Mouse (Mus musculus): ENCODE results near the gene Atp6v0c. TPM values are rescaled to one million over a fixed set of nuclear protein-coding genes. Genes with fewer than 3 reads are reported as not detected.
"Not testable (repeated sequence)": the region's sequence is repeated elsewhere in the genome, so short reads cannot be mapped to it uniquely, and the experiment has no call there.

Gene Atp6v0c
- polyA plus RNA-seq, 1 experiment from 2014 or later, result 434 TPM

DNA sequence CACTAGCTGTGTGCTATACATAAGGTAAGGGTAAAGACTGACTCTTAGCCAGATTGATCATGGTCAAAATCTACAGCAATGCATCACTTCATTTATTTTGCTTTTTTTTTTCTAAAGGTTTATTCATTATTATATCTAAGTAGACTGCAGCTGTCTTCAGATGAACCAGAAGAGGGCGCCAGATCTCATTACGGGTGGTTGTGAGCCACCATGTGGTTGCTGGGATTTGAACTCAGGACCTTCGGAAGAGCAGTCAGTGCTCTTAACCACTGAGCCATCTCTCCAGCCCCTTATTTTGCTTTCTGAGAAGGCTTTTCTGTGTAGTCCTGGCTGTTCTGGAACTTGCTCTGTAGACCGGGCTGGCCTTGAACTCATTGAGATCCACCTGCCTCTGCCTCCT lies 36.6 kb downstream of the Atp6v0c start:
- H3K36me3 ChIP-seq (ENCODE audit: control insufficient read depth, insufficient read depth, low read length); H3K27ac ChIP-seq (replicated peaks; ENCODE audit: low read depth, low read length); DNase-seq (ENCODE audit: low spot score); ATAC-seq (ENCODE audit: insufficient number of reproducible peaks, low FRiP score, low TSS enrichment, low read depth); H3K27me3 ChIP-seq (ENCODE audit: control insufficient read depth, insufficient read depth, low read length); H3K4me3 ChIP-seq (ENCODE audit: low read depth, low read length); H3K9ac ChIP-seq (ENCODE audit: low read length); H3K4me2 ChIP-seq (ENCODE audit: low read depth, severe bottlenecking); H3K4me1 ChIP-seq (ENCODE audit: control insufficient read depth, insufficient read depth, low read length); H3K9me3 ChIP-seq (ENCODE audit: control insufficient read depth, low read length): not testable (repeated sequence)
- 86% methylated on average over 4 of the region's 4 CpGs for WGBS

DNA sequence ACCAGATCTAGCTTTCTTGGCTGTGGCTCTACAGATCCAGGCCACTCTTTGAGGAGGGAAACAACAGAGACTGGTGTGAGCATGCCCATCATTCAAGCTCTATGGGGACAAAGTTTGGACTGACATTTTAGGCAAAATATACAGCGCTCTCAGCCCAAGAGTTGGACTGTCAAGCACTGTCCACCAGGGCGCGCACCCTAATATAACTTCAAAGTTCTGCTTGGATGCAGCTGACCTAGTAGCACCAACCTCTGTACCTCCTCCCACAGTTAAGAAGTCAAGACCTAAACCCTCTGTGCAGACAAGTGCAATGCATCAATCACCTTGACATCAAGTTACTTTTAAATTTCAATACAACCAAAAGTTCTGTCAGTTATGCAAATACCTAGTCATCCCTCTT lies 37.9 kb downstream of the Atp6v0c start:
- Histone ChIP-seq H3K4me3 (ENCODE audit: low read depth, low read length) (no peak overlapping the region), H3K9me3 (ENCODE audit: control insufficient read depth, low read length) (no peaks in the 10 kb centered on the region), H3K9ac (ENCODE audit: low read length) (no peak overlapping the region), H3K27ac (replicated peaks; ENCODE audit: low read depth, low read length) (no peak overlapping the region), H3K36me3 (ENCODE audit: control insufficient read depth, insufficient read depth, low read length) (no peaks in the 10 kb centered on the region), H3K4me2 (ENCODE audit: low read depth, severe bottlenecking) (no peak overlapping the region), H3K27me3 (ENCODE audit: control insufficient read depth, insufficient read depth, low read length) (no peaks in the 10 kb centered on the region), H3K4me1 (ENCODE audit: control insufficient read depth, insufficient read depth, low read length) (no peaks in the 10 kb centered on the region)
- no peak for ATAC-seq (ENCODE audit: insufficient number of reproducible peaks, low FRiP score, low TSS enrichment, low read depth)
- DNase-seq (ENCODE audit: low spot score), result no peak
- 90% methylated on average over 3 of the region's 3 CpGs for WGBS

DNA sequence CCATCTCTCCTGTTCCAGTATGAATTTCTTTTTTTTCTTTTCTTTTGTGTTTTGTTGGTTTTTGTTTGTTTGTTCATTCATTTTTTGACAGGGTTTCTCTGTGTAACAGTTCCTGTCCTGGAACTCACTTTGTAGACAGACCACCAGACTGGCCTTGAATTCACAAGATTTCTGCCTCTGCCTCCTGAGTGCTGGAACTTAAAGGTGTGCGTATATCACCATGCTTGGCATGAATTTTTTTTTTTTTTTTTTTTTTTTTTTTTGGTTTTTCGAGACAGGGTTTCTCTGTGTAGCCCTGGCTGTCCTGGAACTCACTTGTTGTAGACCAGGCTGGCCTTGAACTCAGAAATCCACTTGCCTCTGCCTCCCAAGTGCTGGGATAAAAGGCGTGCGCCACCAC lies 40.3 kb downstream of the Atp6v0c start:
- H3K4me1 ChIP-seq (ENCODE audit: control insufficient read depth, insufficient read depth, low read length); H3K4me3 ChIP-seq (ENCODE audit: low read depth, low read length); H3K9me3 ChIP-seq (ENCODE audit: control insufficient read depth, low read length); DNase-seq (ENCODE audit: low spot score); H3K27ac ChIP-seq (replicated peaks; ENCODE audit: low read depth, low read length); H3K36me3 ChIP-seq (ENCODE audit: control insufficient read depth, insufficient read depth, low read length); H3K27me3 ChIP-seq (ENCODE audit: control insufficient read depth, insufficient read depth, low read length); ATAC-seq (ENCODE audit: insufficient number of reproducible peaks, low FRiP score, low TSS enrichment, low read depth); H3K9ac ChIP-seq (ENCODE audit: low read length); H3K4me2 ChIP-seq (ENCODE audit: low read depth, severe bottlenecking): not testable (repeated sequence)
- WGBS, result 95% methylated on average over 4 of the region's 4 CpGs

GRCm38 (mm10) chr17:24127592-24127991 lies 41.9 kb downstream of the Atp6v0c start:
- 92% methylated on average over 1 of the region's 1 CpGs for WGBS
- no peak for ATAC-seq (ENCODE audit: insufficient number of reproducible peaks, low FRiP score, low TSS enrichment, low read depth)
- DNase-seq (ENCODE audit: low spot score), result no peak
- Histone ChIP-seq H3K9me3 (ENCODE audit: control insufficient read depth, low read length) (no peaks in the 10 kb centered on the region), H3K9ac (ENCODE audit: low read length) (no peak overlapping the region), H3K36me3 (ENCODE audit: control insufficient read depth, insufficient read depth, low read length) (no peaks in the 10 kb centered on the region), H3K4me1 (ENCODE audit: control insufficient read depth, insufficient read depth, low read length) (no peaks in the 10 kb centered on the region), H3K27ac (replicated peaks; ENCODE audit: low read depth, low read length) (no peak overlapping the region), H3K27me3 (ENCODE audit: control insufficient read depth, insufficient read depth, low read length) (no peaks in the 10 kb centered on the region), H3K4me2 (ENCODE audit: low read depth, severe bottlenecking) (no peak overlapping the region), H3K4me3 (ENCODE audit: low read depth, low read length) (no peak overlapping the region)

- Histone ChIP-seq H3K4me2 (ENCODE audit: low read depth, severe bottlenecking) (no peak overlapping the region), H3K27ac (replicated peaks; ENCODE audit: low read depth, low read length) (no peak overlapping the region), H3K4me3 (ENCODE audit: low read depth, low read length) (no peak overlapping the region), H3K36me3 (ENCODE audit: control insufficient read depth, insufficient read depth, low read length) (no peaks in the 10 kb centered on the region), H3K27me3 (ENCODE audit: control insufficient read depth, insufficient read depth, low read length) (no peaks in the 10 kb centered on the region), H3K9me3 (ENCODE audit: control insufficient read depth, low read length) (no peaks in the 10 kb centered on the region), H3K9ac (ENCODE audit: low read length) (no peak overlapping the region), H3K4me1 (ENCODE audit: control insufficient read depth, insufficient read depth, low read length) (no peaks in the 10 kb centered on the region)
- 83% methylated on average over 3 of the region's 3 CpGs for WGBS
- no peak for DNase-seq (ENCODE audit: low spot score)
- ATAC-seq (ENCODE audit: insufficient number of reproducible peaks, low FRiP score, low TSS enrichment, low read depth), result no peak
Measured at GRCm38 (mm10) chr17:24126801-24127200, 42.7 kb downstream of the Atp6v0c start.

DNA sequence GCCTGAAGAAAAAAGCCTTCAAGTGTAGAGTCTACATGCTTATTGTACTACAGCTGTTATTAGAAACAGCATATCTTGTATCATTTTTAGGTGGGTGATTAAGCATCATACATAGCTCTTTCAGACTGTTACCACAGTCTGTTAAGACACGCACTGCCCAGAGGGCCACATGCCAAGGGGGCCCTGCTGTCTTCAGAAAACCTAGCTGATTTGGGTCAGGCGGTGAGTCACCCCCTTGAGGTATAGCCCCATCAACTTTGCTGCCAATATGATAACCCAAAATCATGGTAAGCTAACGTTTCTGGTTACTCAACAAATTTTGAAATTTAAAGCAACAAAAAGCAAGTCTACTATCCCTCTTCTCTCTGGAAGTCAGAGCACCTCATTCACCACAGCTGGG lies 50.1 kb downstream of the Atp6v0c start:
- H3K4me2 ChIP-seq (ENCODE audit: low read depth, severe bottlenecking), result no peak overlapping the region
- ATAC-seq (ENCODE audit: insufficient number of reproducible peaks, low FRiP score, low TSS enrichment, low read depth), result no peak
- H3K4me3 ChIP-seq (ENCODE audit: low read depth, low read length), result no peak overlapping the region
- H3K9ac ChIP-seq (ENCODE audit: low read length), result no peak overlapping the region
- WGBS, result 92% methylated on average over 3 of the region's 3 CpGs
- DNase-seq (ENCODE audit: low spot score), result no peak
- H3K27me3 ChIP-seq (ENCODE audit: control insufficient read depth, insufficient read depth, low read length), result no peaks in the 10 kb centered on the region
- H3K9me3 ChIP-seq (ENCODE audit: control insufficient read depth, low read length), result no peaks in the 10 kb centered on the region
- H3K4me1 ChIP-seq (ENCODE audit: control insufficient read depth, insufficient read depth, low read length), result no peaks in the 10 kb centered on the region
- H3K27ac ChIP-seq (replicated peaks; ENCODE audit: low read depth, low read length), result no peak overlapping the region
- H3K36me3 ChIP-seq (ENCODE audit: control insufficient read depth, insufficient read depth, low read length), result no peaks in the 10 kb centered on the region

Other genes with a start within 250 kb of the Atp6v0c start
- not detected in 2 replicates for gene Sbp, start 228.0 kb downstream of the Atp6v0c start, polyA plus RNA-seq (2014; fragmentation: Nextera tagmentation; extraction: Ambion mirVana)
- gene Sbpl, start 214.4 kb downstream of the Atp6v0c start, polyA plus RNA-seq (2014; fragmentation: Nextera tagmentation; extraction: Ambion mirVana), result not detected in 2 replicates
- not detected in 2 replicates for gene Prss30, start 189.1 kb downstream of the Atp6v0c start, polyA plus RNA-seq (2014; fragmentation: Nextera tagmentation; extraction: Ambion mirVana)
- gene Prss22, start 171.6 kb downstream of the Atp6v0c start, polyA plus RNA-seq (2014; fragmentation: Nextera tagmentation; extraction: Ambion mirVana), result 0.99 and 1.4 TPM in 2 replicates
- 0.20 and 0.27 TPM in 2 replicates for gene Prss27, start 131.6 kb downstream of the Atp6v0c start, polyA plus RNA-seq (2014; fragmentation: Nextera tagmentation; extraction: Ambion mirVana)
- 89.6 and 91.3 TPM in 2 replicates for gene Kctd5, start 96.2 kb downstream of the Atp6v0c start, polyA plus RNA-seq (2014; fragmentation: Nextera tagmentation; extraction: Ambion mirVana)
- gene Pdpk1, start 18.8 kb downstream of the Atp6v0c start, polyA plus RNA-seq (2014; fragmentation: Nextera tagmentation; extraction: Ambion mirVana), result 35.5 and 36.5 TPM in 2 replicates
- 32.6 and 37.8 TPM in 2 replicates for gene Amdhd2, start 5.9 kb downstream of the Atp6v0c start, polyA plus RNA-seq (2014; fragmentation: Nextera tagmentation; extraction: Ambion mirVana)
- 5.0 and 5.2 TPM in 2 replicates for gene Tbc1d24, start 35.9 kb upstream of the Atp6v0c start, polyA plus RNA-seq (2014; fragmentation: Nextera tagmentation; extraction: Ambion mirVana)
- 9.2 and 9.5 TPM in 2 replicates for gene Ntn3, start 39.8 kb upstream of the Atp6v0c start, polyA plus RNA-seq (2014; fragmentation: Nextera tagmentation; extraction: Ambion mirVana)
- gene Tedc2, start 51.1 kb upstream of the Atp6v0c start, polyA plus RNA-seq (2014; fragmentation: Nextera tagmentation; extraction: Ambion mirVana), result 21.9 and 23.4 TPM in 2 replicates
- gene Ccnf, start 81.8 kb upstream of the Atp6v0c start, polyA plus RNA-seq (2014; fragmentation: Nextera tagmentation; extraction: Ambion mirVana), result 103 and 108 TPM in 2 replicates
- not detected in 2 replicates for gene Abca17, start 181.4 kb upstream of the Atp6v0c start, polyA plus RNA-seq (2014; fragmentation: Nextera tagmentation; extraction: Ambion mirVana)
- 3.0 and 4.0 TPM in 2 replicates for gene Abca3, start 182.2 kb upstream of the Atp6v0c start, polyA plus RNA-seq (2014; fragmentation: Nextera tagmentation; extraction: Ambion mirVana)
- 409 and 410 TPM in 2 replicates for gene Rnps1, start 244.9 kb upstream of the Atp6v0c start, polyA plus RNA-seq (2014; fragmentation: Nextera tagmentation; extraction: Ambion mirVana)